Mouse (Mus musculus): ENCODE data around the gene Clmp.

DNA sequence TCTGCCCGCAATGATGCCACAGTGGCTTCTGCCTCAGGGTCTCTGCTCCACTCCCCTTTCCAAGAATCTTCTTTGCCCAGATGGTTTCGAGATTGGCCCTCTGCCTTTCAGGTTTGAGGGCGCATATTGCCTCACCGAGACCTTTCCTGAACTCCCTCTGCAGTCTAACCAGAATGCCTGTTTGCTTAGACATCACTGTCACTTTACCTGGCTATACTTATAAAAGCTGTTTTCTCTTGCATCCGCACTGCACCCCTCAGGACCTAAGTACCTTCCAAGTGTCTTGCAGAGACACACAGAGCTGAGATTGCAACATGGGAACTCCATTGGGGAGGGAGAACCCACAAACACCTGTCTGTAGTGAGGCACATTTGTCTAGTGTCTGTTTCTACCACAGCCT lies 14.5 kb downstream of the Clmp start:
- TF ChIP-seq POLR2A (IDR thresholded peaks at IDR 0.05; ENCODE audit: borderline replicate concordance, control insufficient read depth, low read depth, low read length) (no peak), CTCF (IDR thresholded peaks at IDR 0.05; ENCODE audit: control insufficient read depth, insufficient read depth, low read length) (no peak)
